In genomic region chr10:5367465-5368011, GRCm38 (mm10) we compare ENCODE assay signal across 12 mouse cellular contexts.
DNase-seq lines count a peak whose midpoint lies in the region; ATAC-seq and TF ChIP-seq lines count a peak whose summit lies in the region.
"Had no signal": no experiment of that assay in that cellular context is flagged by ENCODE, and none has a peak within 500 bp of the region (broad histone marks: within the 10 kb centered on the region; RNA-seq: fewer than 3 reads in every experiment).

No protein-coding gene starts in this region.

- H3K4me1 ChIP-seq in lung, embryonic 14.5 days (ENCODE audit: insufficient read depth), result no peaks in the 10 kb centered on the region
- H3K4me1 ChIP-seq in stomach, embryonic 14.5 days (ENCODE audit: control insufficient read depth, insufficient read depth, low read length), result no peaks in the 10 kb centered on the region
- H3K4me1 ChIP-seq: liver, embryonic 15.5 days; midbrain, embryonic 15.5 days had no signal

- no peaks in the 10 kb centered on the region for H3K27me3 ChIP-seq in lung, embryonic 14.5 days (ENCODE audit: insufficient read depth, low read length)
- H3K27me3 ChIP-seq in stomach, embryonic 14.5 days (ENCODE audit: control insufficient read depth, insufficient read depth, low read length), result no peaks in the 10 kb centered on the region
- H3K27me3 ChIP-seq: liver, embryonic 15.5 days; midbrain, embryonic 15.5 days had no signal

- peak; percentile 77 for ATAC-seq in frontal cortex, adult (ENCODE audit: low TSS enrichment)
- ATAC-seq in lung, embryonic 14.5 days (ENCODE audit: insufficient read depth), result no peak
- no peak for ATAC-seq in stomach, embryonic 14.5 days (ENCODE audit: insufficient number of reproducible peaks, insufficient read depth, low FRiP score, low read depth)
- no peak for ATAC-seq in megakaryocyte progenitor cell, adult 5-6 weeks (replicated peaks; ENCODE audit: poor library complexity)
- ATAC-seq: midbrain, embryonic 15.5 days had no signal

- no peak overlapping the region for H3K27ac ChIP-seq in lung, embryonic 14.5 days (ENCODE audit: low read depth)
- no peak overlapping the region for H3K27ac ChIP-seq in stomach, embryonic 14.5 days (ENCODE audit: low read length)
- H3K27ac ChIP-seq: gastrocnemius, adult 2 months; liver, embryonic 15.5 days; midbrain, embryonic 15.5 days had no signal

- no peak overlapping the region for H3K4me3 ChIP-seq in lung, embryonic 14.5 days (ENCODE audit: low read depth, low read length)
- H3K4me3 ChIP-seq in stomach, embryonic 14.5 days (ENCODE audit: low read depth, low read length), result peak overlapping the region; percentile 13; the same call in 1 of the 2 replicates
- H3K4me3 ChIP-seq: gastrocnemius, adult 2 months; liver, embryonic 15.5 days; midbrain, embryonic 15.5 days had no signal

- H3K9ac ChIP-seq in lung, embryonic 14.5 days, result no peak overlapping the region
- no peak overlapping the region for H3K9ac ChIP-seq in stomach, embryonic 14.5 days (replicated peaks; ENCODE audit: low read depth, low read length)
- H3K9ac ChIP-seq: liver, embryonic 15.5 days; midbrain, embryonic 15.5 days had no signal

- no peaks in the 10 kb centered on the region for H3K9me3 ChIP-seq in lung, embryonic 14.5 days (ENCODE audit: low read depth, low read length)
- H3K9me3 ChIP-seq in stomach, embryonic 14.5 days (ENCODE audit: control insufficient read depth, low read depth, low read length), result no peaks in the 10 kb centered on the region
- H3K9me3 ChIP-seq: liver, embryonic 15.5 days; midbrain, embryonic 15.5 days had no signal

- 49% methylated on average over 12 of the region's 12 CpGs for WGBS in lung, embryonic 14.5 days
- WGBS in stomach, embryonic 14.5 days, result 57% methylated on average over 12 of the region's 12 CpGs

- H3K4me2 ChIP-seq in lung, embryonic 14.5 days, result peak overlapping the region; percentile 38
- H3K4me2 ChIP-seq in stomach, embryonic 14.5 days (replicated peaks; ENCODE audit: low read depth, low read length), result peak overlapping the region; percentile 27
- H3K4me2 ChIP-seq: liver, embryonic 15.5 days; midbrain, embryonic 15.5 days had no signal

- DNase-seq in frontal cortex, postnatal 14 days (ENCODE audit: low spot score in 2 of 2), result no peak
- DNase-seq in lung, embryonic 14.5 days, result peak; percentile 28
- no peak for DNase-seq in lung, postnatal 10 days
- DNase-seq in layer of hippocampus, adult 8-10 months (ENCODE audit: low spot score in 2 of 2), result peak; percentile 39 to 56
- DNase-seq in spleen, adult 18-20 months, result no peak
- DNase-seq: adrenal gland, postnatal 10 days; gastrocnemius, adult 2 months had no signal

- no peak for TF ChIP-seq CTCF in lung, embryonic 14.5 days (IDR thresholded peaks at IDR 0.05; ENCODE audit: low read depth)

- H3K36me3 ChIP-seq in lung, embryonic 14.5 days (ENCODE audit: insufficient read depth), result no peaks in the 10 kb centered on the region
- H3K36me3 ChIP-seq in stomach, embryonic 14.5 days (ENCODE audit: control insufficient read depth, insufficient read depth, low read length), result no peaks in the 10 kb centered on the region
- H3K36me3 ChIP-seq: liver, embryonic 15.5 days; midbrain, embryonic 15.5 days had no signal

Comparison
In these comparisons a context has a peak if more than half of its experiments do, and no peak if none do; other contexts are left out.
1. DNase-seq: peak in lung, embryonic 14.5 days (single experiment) and layer of hippocampus, adult 8-10 months (2 of 2); none in frontal cortex, postnatal 14 days (0 of 2), lung, postnatal 10 days (single experiment) and spleen, adult 18-20 months (0 of 2).